Comparison of ENCODE assay signal across 16 mouse cellular contexts in genomic region chr9:105488363-105488762, GRCm38 (mm10).
"Had no signal": no experiment of that assay in that cellular context is flagged by ENCODE, and none has a peak within 500 bp of the region (broad histone marks: within the 10 kb centered on the region; RNA-seq: fewer than 3 reads in every experiment).

No protein-coding gene starts in this region.

- DNase-seq: kidney, adult 11 months; kidney, postnatal 14 days; layer of hippocampus, postnatal 36 days; liver; liver, embryonic 13.5 days; liver, postnatal 0 days; retina, postnatal 1 day; right cerebral cortex, postnatal 4 days; spleen, adult 18-20 months; thymus, adult 18-20 months; thymus, postnatal 14 days had no signal

- H3K27ac ChIP-seq: kidney, embryonic 15.5 days; limb, embryonic 12.5 days; liver, embryonic 13.5 days; midbrain, embryonic 10.5 days; neural tube, embryonic 13.5 days had no signal

- H3K9me3 ChIP-seq: kidney, embryonic 15.5 days; limb, embryonic 12.5 days; liver, embryonic 13.5 days; midbrain, embryonic 10.5 days; neural tube, embryonic 13.5 days had no signal

- H3K4me3 ChIP-seq: kidney, embryonic 15.5 days; limb, embryonic 12.5 days; liver, embryonic 13.5 days; midbrain, embryonic 10.5 days; neural tube, embryonic 13.5 days had no signal

- H3K27me3 ChIP-seq: kidney, embryonic 15.5 days; limb, embryonic 12.5 days; liver, embryonic 13.5 days; neural tube, embryonic 13.5 days had no signal

- H3K4me2 ChIP-seq: kidney, embryonic 15.5 days; limb, embryonic 12.5 days; liver, embryonic 13.5 days; neural tube, embryonic 13.5 days had no signal

- H3K36me3 ChIP-seq: kidney, embryonic 15.5 days; liver, embryonic 13.5 days had no signal

- ATAC-seq: liver, postnatal 0 days; midbrain, embryonic 16.5 days had no signal

- H3K9ac ChIP-seq: kidney, embryonic 15.5 days; limb, embryonic 12.5 days; liver, embryonic 13.5 days; liver, postnatal 0 days; neural tube, embryonic 13.5 days had no signal
